Mouse (Mus musculus) 3T3-L1 (cell line): ENCODE results near the gene Rabac1.

ENCODE experiments used
- DNase-seq: peaks from one replicate; pipeline ENCODE4 v3.0.0-alpha.2; 2015; ENCODE audit warnings: low read depth, low spot score

Gene Rabac1

DNA sequence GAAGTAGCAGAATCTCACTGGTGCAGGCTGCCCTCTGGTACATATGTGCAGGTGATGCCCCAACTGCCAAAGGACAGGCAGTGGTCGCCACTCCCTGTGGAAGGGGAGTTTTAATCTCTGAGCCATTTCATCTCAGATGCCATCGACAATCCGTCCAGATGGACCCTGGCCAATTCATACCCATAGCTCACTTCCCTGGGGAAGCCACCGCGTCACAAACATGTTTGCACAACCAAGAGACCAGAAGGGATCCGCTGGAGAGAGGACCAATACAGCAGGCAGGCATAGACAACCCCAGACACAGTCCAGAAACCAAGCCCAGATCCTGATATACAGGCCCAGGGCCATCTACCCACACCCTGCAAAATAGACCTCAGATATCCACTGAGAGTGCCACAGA lies 42.1 kb downstream of the Rabac1 start:
- no peak for DNase-seq
